Mouse (Mus musculus) neural tube, embryonic 11.5 days (tissue): Measurements from ENCODE around the gene Zfyve16. TPM values are rescaled to one million over a fixed set of nuclear protein-coding genes. Genes with fewer than 3 reads are reported as not detected.

Experiments
- ATAC-seq: fragments of 200-750 bp; cut with Nextera tagmentation; 2 replicates; pipeline ENCODE4 v1.8.0; 2017; ENCODE audit warnings: moderate number of reproducible peaks, mild to moderate bottlenecking, moderate TSS enrichment, moderate library complexity; ENCODE audit not compliant: insufficient read depth, low FRiP score, low TSS enrichment
- DNase-seq: peaks from one replicate; pipeline ENCODE4 v3.0.0-alpha.2; 2015; ENCODE audit warnings: low spot score
- H3K27ac ChIP-seq: fragments of 300-500 bp; sonication (generic); 2 replicates; pipeline ENCODE4 v1.5.1; 2014; ENCODE audit warnings: low read depth, mild to moderate bottlenecking, low read length
- H3K27me3 ChIP-seq: fragments of 300-500 bp; sonication (generic); 2 replicates; pipeline ENCODE4 v1.6.1; 2014; ENCODE audit warnings: mild to moderate bottlenecking, low read length, mixed read lengths; ENCODE audit not compliant: control insufficient read depth, insufficient read depth
- H3K36me3 ChIP-seq: fragments of 300-500 bp; sonication (generic); 2 replicates; pipeline ENCODE4 v1.6.1; 2014; ENCODE audit warnings: mild to moderate bottlenecking, low read length, moderate library complexity, mixed read lengths; ENCODE audit not compliant: control insufficient read depth, insufficient read depth
- H3K4me1 ChIP-seq: fragments of 300-500 bp; sonication (generic); 2 replicates; pipeline ENCODE4 v1.6.1; 2014; ENCODE audit warnings: low read length, mixed read lengths; ENCODE audit not compliant: control insufficient read depth, insufficient read depth
- H3K4me2 ChIP-seq: fragments of 300-500 bp; sonication (generic); 2 replicates; pipeline ENCODE4 v1.6.1; 2014; ENCODE audit warnings: low read depth, mild to moderate bottlenecking, moderate library complexity
- H3K4me3 ChIP-seq: fragments of 300-500 bp; sonication (generic); 2 replicates; pipeline ENCODE4 v1.5.1; 2014; ENCODE audit warnings: low read depth, low read length
- H3K9ac ChIP-seq: fragments of 300-500 bp; sonication (generic); 2 replicates; pipeline ENCODE4 v1.6.1; 2014; ENCODE audit warnings: mild to moderate bottlenecking, low read length
- H3K9me3 ChIP-seq: fragments of 300-500 bp; sonication (generic); 2 replicates; pipeline ENCODE4 v1.6.1; 2016; ENCODE audit warnings: low read length; ENCODE audit not compliant: control insufficient read depth
- WGBS: fragments of 180-500 bp; shearing (Covaris S2); extraction: QIAGEN DNeasy Blood & Tissue Kit; methylation state at CpG from one replicate; pipeline ENCODE4 v1.1.7; 2014; 5-methylcytosine and 5-hydroxymethylcytosine counted together
- polyA plus RNA-seq: library from polyadenylated mRNA; unstranded; fragments of >200 nt; fragmentation: Nextera tagmentation; extraction: Ambion mirVana; gene quantifications from 2 replicates; pipeline ENCODE4 v1.2.1, GENCODE M21; 2014

Gene Zfyve16
- polyA plus RNA-seq, 1 experiment from 2014 or later = 14.7 TPM

DNA sequence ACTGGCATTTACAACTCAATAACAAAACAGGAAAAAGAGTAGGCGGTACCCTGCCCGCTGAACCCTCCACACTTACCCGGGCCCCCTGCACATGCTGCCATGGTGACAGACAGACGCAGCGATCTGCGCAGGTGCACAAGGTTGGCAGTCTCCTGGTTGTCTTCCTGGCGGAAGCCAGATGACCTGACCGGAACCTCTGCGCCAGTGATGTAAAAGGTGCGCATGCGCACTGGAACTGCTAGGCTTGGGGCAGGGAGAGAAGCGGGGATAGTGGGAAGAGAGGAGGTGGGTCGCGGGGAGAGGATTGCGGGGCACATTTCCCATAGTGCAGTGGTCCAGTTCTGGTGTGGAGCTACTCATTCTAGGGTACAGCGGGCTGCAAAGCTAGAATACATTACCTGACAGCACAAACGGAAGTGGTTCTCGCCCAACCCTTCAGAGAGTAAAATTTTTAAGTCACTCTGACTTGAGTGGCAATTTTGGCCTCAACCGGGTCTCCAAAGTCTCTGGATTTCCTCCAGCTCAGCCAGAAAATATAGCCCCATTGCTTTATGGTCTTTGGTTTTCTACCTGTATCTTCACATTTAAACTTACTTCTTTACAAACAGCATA lies 46.7 kb downstream of the Zfyve16 start, which contains the start of gene Fam151b:
Gene Fam151b, minus strand, starts transcription at position 164 of the 612 bp plus-strand sequence.
- DNase-seq (peak; percentile 91), ATAC-seq (peak; percentile 100)
- Histone ChIP-seq H3K36me3 (no peaks in the 10 kb centered on the region), H3K9ac (peak within 1 kb of the TSS; percentile 42; the same call in 1 of the 2 replicates), H3K4me2 (peak within 1 kb of the TSS; percentile 57), H3K9me3 (no peaks in the 10 kb centered on the region), H3K27ac (peak within 1 kb of the TSS; percentile 14; the same call in 1 of the 2 replicates), H3K27me3 (no peaks in the 10 kb centered on the region), H3K4me3 (peak within 1 kb of the TSS; percentile 33), H3K4me1 (no peaks in the 10 kb centered on the region)
- WGBS = 6% methylated on average over 19 of the region's 19 CpGs

DNA sequence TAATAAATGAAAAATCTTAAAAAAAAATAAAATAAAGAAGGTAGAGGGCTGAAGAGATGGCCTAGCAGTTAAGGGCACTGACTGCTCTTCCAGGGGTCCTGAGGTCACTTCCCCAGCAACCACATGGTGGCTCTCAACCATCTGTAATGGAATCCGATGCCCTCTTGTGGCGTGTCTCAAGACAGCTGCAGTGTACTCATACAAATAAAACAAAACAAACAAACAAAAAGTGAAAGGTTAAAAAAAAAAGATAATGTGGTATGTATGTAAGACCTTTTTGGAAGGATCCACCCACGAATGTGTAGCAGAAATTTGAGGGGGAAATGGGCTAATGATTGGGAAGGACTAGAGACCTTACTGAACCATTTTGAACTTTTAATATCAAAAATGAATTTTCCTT lies 47.3 kb downstream of the Zfyve16 start:
- Histone ChIP-seq H3K4me3 (peak overlapping the region; percentile 33), H3K4me2 (peak overlapping the region; percentile 57), H3K36me3 (no peaks in the 10 kb centered on the region), H3K9ac (no peak overlapping the region), H3K27ac (no peak overlapping the region), H3K9me3 (no peaks in the 10 kb centered on the region), H3K4me1 (no peaks in the 10 kb centered on the region), H3K27me3 (no peaks in the 10 kb centered on the region)
- peak; percentile 67 for DNase-seq
- 13% methylated on average over 3 of the region's 3 CpGs for WGBS
- ATAC-seq = peak; percentile 82

- H3K27me3 ChIP-seq = no peaks in the 10 kb centered on the region
- no peak overlapping the region for H3K9ac ChIP-seq
- no peak overlapping the region for H3K27ac ChIP-seq
- ATAC-seq (no peak), DNase-seq (no peak)
- no peak overlapping the region for H3K4me3 ChIP-seq
- no peak overlapping the region for H3K4me2 ChIP-seq
- H3K36me3 ChIP-seq = no peaks in the 10 kb centered on the region
- no peaks in the 10 kb centered on the region for H3K9me3 ChIP-seq
- no peaks in the 10 kb centered on the region for H3K4me1 ChIP-seq
- 85% methylated on average over 2 of the region's 2 CpGs for WGBS
These were observed 60.5 kb downstream of the Zfyve16 start for GRCm38 (mm10) chr13:92470151-92470550.

- no peak for ATAC-seq
These were observed 61.3 kb downstream of the Zfyve16 start for GRCm38 (mm10) chr13:92469381-92469780.

DNA sequence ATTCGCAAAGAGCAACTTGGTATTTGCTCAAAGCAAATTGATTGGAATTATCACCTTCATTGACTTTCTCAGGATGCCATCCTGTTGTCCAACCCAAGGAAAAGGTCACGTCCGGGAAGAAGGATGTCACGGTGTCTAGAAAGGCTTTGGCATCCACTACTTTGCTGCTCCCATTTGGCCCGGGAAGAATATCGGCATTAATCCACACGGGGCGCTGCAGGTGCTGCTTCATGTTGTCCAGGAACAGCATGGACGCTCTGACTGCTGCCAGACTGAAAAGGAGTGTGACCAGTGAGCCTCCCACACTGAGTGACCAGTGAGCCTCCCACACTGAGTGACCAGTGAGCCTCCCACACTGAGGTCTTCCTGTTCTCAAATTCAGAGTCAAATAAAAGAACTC lies 62.8 kb downstream of the Zfyve16 start:
- no peak overlapping the region for H3K9ac ChIP-seq
- H3K4me3 ChIP-seq = no peak overlapping the region
- H3K27me3 ChIP-seq = no peaks in the 10 kb centered on the region
- H3K4me1 ChIP-seq = no peaks in the 10 kb centered on the region
- H3K4me2 ChIP-seq = no peak overlapping the region
- no peaks in the 10 kb centered on the region for H3K36me3 ChIP-seq
- no peak overlapping the region for H3K27ac ChIP-seq
- ATAC-seq (no peak), DNase-seq (no peak)
- WGBS = 73% methylated on average over 9 of the region's 9 CpGs
- no peaks in the 10 kb centered on the region for H3K9me3 ChIP-seq

More at GRCm38 (mm10) chr13:92469381-92469780, 61.3 kb downstream of the Zfyve16 start:
- 81% methylated on average over 2 of the region's 2 CpGs for WGBS
- H3K4me1 ChIP-seq = no peaks in the 10 kb centered on the region
- no peaks in the 10 kb centered on the region for H3K27me3 ChIP-seq
- no peaks in the 10 kb centered on the region for H3K36me3 ChIP-seq
- H3K9me3 ChIP-seq = no peaks in the 10 kb centered on the region
- H3K4me2 ChIP-seq = no peak overlapping the region
- H3K4me3 ChIP-seq = no peak overlapping the region
- H3K9ac ChIP-seq = no peak overlapping the region
- DNase-seq = no peak
- no peak overlapping the region for H3K27ac ChIP-seq

DNA sequence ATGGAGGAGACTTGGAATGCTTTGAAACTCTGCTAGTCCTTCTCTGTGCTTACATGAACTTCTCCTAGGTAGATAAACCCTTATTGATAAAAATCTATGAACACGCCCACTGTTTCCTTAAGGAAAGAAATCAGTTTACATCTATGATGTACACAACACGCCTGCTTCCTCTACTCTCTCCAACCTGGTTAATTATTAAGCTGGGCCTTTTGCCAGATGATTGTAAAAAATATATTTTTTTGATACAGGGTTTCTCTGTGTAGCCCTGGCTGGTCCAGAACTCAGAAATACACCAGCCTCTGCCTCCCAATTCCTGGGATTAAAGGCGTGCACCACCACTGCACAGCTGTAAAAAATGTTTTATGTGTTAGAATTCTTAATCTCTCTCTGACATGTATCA lies 66.0 kb downstream of the Zfyve16 start:
- Histone ChIP-seq H3K4me2 (no peak overlapping the region), H3K9ac (no peak overlapping the region), H3K9me3 (no peaks in the 10 kb centered on the region), H3K27ac (no peak overlapping the region), H3K4me3 (no peak overlapping the region), H3K36me3 (no peaks in the 10 kb centered on the region), H3K27me3 (no peaks in the 10 kb centered on the region), H3K4me1 (no peaks in the 10 kb centered on the region)
- ATAC-seq = no peak
- no peak for DNase-seq
- WGBS = 93% methylated on average over 3 of the region's 3 CpGs

DNA sequence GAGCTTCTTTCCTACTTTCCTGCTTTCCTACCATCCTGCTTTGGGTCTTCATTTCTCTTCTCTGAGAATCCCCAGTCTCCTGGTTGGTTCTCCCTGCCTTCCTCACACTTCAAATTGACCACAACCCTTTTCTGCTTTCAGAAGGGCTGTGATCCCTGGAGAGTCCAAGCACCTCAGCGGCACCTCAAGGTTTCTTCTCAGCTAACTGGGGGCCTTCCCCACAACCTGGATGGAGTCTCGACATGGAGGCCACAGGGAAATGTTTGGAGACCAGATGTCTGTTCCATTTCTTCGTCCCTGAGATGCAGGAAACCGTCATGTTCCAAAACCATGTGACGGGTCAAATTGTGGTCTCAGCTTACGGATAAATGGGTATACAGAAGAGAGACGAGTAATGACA lies 83.8 kb downstream of the Zfyve16 start:
- ATAC-seq (no peak), DNase-seq (no peak)
- Histone ChIP-seq H3K27me3 (no peaks in the 10 kb centered on the region), H3K9me3 (no peaks in the 10 kb centered on the region), H3K4me1 (no peaks in the 10 kb centered on the region), H3K4me3 (no peak overlapping the region), H3K9ac (no peak overlapping the region), H3K4me2 (no peak overlapping the region), H3K36me3 (no peaks in the 10 kb centered on the region), H3K27ac (no peak overlapping the region)
- 92% methylated on average over 7 of the region's 7 CpGs for WGBS

DNA sequence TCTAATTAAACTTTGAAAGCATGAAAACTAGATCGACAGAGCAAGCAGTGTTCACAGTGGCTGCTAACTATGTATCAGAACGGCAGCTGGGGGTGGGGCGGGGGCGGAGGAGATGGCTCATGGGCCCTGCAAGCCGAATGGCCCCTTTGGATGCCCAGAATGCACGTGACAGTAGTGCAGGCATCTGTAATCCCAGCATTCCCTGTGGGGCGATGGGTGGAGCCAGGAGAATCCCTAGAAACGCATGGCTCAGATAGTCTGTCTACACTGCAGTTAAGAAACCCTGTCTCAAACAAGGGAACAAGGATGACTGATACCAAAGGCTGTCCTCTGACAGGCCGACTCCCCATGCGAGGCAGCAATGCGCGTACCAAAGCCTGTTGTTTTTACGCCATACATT lies 90.4 kb downstream of the Zfyve16 start:
- DNase-seq (no peak), ATAC-seq (no peak)
- Histone ChIP-seq H3K4me2 (no peak overlapping the region), H3K9me3 (no peaks in the 10 kb centered on the region), H3K36me3 (no peaks in the 10 kb centered on the region), H3K27ac (no peak overlapping the region), H3K4me3 (no peak overlapping the region), H3K27me3 (no peaks in the 10 kb centered on the region), H3K4me1 (no peaks in the 10 kb centered on the region), H3K9ac (no peak overlapping the region)
- 79% methylated on average over 13 of the region's 13 CpGs for WGBS

DNA sequence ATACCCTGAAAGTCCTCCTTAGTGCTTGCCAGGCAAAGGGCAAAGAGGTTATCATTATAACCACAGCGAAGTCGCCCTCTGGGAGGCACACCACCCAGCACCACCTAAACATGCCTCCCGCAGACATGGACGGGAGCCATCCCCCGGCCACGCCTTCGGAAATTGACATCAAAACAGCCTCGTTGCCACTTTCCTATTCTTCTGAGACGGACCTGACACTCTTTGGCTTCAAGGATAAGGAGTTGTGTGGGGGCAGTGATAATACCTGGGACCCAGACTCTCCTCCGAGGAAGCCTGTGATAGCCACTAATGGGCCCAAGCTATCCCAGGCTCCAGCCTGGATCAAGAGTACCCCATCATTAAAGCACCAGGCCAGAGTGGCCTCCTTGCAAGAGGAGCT lies 92.0 kb downstream of the Zfyve16 start:
- Histone ChIP-seq H3K4me3 (no peak overlapping the region), H3K4me2 (no peak overlapping the region), H3K36me3 (no peaks in the 10 kb centered on the region), H3K27ac (no peak overlapping the region), H3K9ac (no peak overlapping the region), H3K4me1 (no peaks in the 10 kb centered on the region), H3K9me3 (no peaks in the 10 kb centered on the region), H3K27me3 (no peaks in the 10 kb centered on the region)
- WGBS = 91% methylated on average over 10 of the region's 10 CpGs
- DNase-seq = no peak
- no peak for ATAC-seq
